8 mouse cellular contexts compared by ENCODE assay signal in the genomic region with DNA sequence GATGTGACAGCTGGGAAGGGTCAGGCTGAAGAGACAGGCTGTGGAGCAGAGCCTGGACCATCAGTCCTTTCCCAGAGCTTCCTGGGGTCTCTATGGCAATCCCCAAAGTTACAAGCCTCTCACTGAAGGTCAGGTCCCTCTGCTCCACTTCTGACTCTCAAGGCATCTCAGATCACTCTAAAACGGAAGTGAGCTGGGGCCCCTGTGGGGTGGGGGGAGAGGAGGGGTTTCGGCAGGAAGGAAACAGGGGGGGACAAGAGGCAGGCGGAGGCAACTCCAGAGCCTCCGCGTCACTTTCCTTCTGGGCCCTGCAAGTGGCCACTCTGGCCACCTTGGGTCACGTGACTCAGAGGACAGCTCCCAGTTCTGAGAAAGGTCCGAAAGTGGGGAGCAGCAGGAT. TPM values are rescaled to one million over a fixed set of nuclear protein-coding genes. Genes with fewer than 3 reads are reported as not detected.
DNase-seq lines count a peak whose midpoint lies in the region; ATAC-seq lines count a peak whose summit lies in the region.

No protein-coding gene starts in this region.

- 35% methylated on average over 7 of the region's 7 CpGs for WGBS in forebrain, embryonic 10.5 days
- 50% methylated on average over 7 of the region's 7 CpGs for WGBS in forebrain, embryonic 12.5 days
- 27% methylated on average over 7 of the region's 7 CpGs for WGBS in heart, embryonic 14.5 days
- WGBS in limb, embryonic 11.5 days, result 9% methylated on average over 7 of the region's 7 CpGs

- H3K27me3 ChIP-seq in forebrain, embryonic 10.5 days (ENCODE audit: poor library complexity, severe bottlenecking), result peaks cover 12% of the 10 kb centered on the region; the same call in 1 of the 2 replicates
- H3K27me3 ChIP-seq in forebrain, embryonic 12.5 days, result no peaks in the 10 kb centered on the region
- H3K27me3 ChIP-seq in heart, embryonic 14.5 days (ENCODE audit: control insufficient read depth, insufficient read depth, low read length), result no peaks in the 10 kb centered on the region
- no peaks in the 10 kb centered on the region for H3K27me3 ChIP-seq in limb, embryonic 11.5 days (ENCODE audit: control insufficient read depth, insufficient read depth, low read length)

- no peaks in the 10 kb centered on the region for H3K9me3 ChIP-seq in forebrain, embryonic 10.5 days
- no peaks in the 10 kb centered on the region for H3K9me3 ChIP-seq in forebrain, embryonic 12.5 days
- no peaks in the 10 kb centered on the region for H3K9me3 ChIP-seq in heart, embryonic 14.5 days (ENCODE audit: control insufficient read depth, low read length)
- H3K9me3 ChIP-seq in limb, embryonic 11.5 days (ENCODE audit: control insufficient read depth, low read length), result no peaks in the 10 kb centered on the region

- no peak overlapping the region; the same call in 1 of the 2 replicates for H3K4me2 ChIP-seq in forebrain, embryonic 12.5 days
- H3K4me2 ChIP-seq in heart, embryonic 14.5 days (ENCODE audit: low read length), result peak overlapping the region; percentile 28; the same call in 1 of the 2 replicates
- H3K4me2 ChIP-seq in limb, embryonic 11.5 days (ENCODE audit: low read depth, severe bottlenecking), result peak overlapping the region; percentile 29

- no peak for DNase-seq in forebrain, embryonic 10.5 days (ENCODE audit: extremely low spot score, low spot score)
- peak; percentile 64 for DNase-seq in limb, embryonic 11.5 days (ENCODE audit: low spot score)
- no peak for DNase-seq in right cerebral cortex, adult 2 months (ENCODE audit: low spot score in 2 of 2)
- DNase-seq in left cerebral cortex, postnatal 36 days (ENCODE audit: low spot score in 2 of 2), result no peak
- DNase-seq in frontal cortex, postnatal 10 days (ENCODE audit: low spot score in 2 of 2), result no peak

- no peak for ATAC-seq in forebrain, embryonic 12.5 days (ENCODE audit: low FRiP score)
- ATAC-seq in heart, embryonic 14.5 days (ENCODE audit: insufficient number of reproducible peaks, insufficient read depth, low FRiP score, low read depth), result peak; percentile 36; the same call in 1 of the 2 replicates
- ATAC-seq in limb, embryonic 11.5 days (ENCODE audit: insufficient number of reproducible peaks, low FRiP score, low TSS enrichment, low read depth), result no peak
- peak; percentile 32; the same call in 1 of the 2 replicates for ATAC-seq in monocyte, adult 5-6 weeks (replicated peaks; ENCODE audit: insufficient number of reproducible peaks, low FRiP score, low TSS enrichment, poor library complexity, severe bottlenecking)

- peak overlapping the region; percentile 63 for H3K27ac ChIP-seq in forebrain, embryonic 10.5 days
- H3K27ac ChIP-seq in forebrain, embryonic 12.5 days, result no peak overlapping the region
- peak overlapping the region; percentile 65 to 67 for H3K27ac ChIP-seq in heart, embryonic 14.5 days (replicated peaks in 1 of 2; ENCODE audit: control insufficient read depth in 1 of 2, insufficient read depth in 1 of 2, low read depth in 2 of 2, low read length in 2 of 2)
- peak overlapping the region; percentile 52 for H3K27ac ChIP-seq in limb, embryonic 11.5 days (replicated peaks; ENCODE audit: low read depth, low read length)

- H3K9ac ChIP-seq in forebrain, embryonic 12.5 days, result no peak overlapping the region
- peak overlapping the region; percentile 8; the same call in 1 of the 2 replicates for H3K9ac ChIP-seq in heart, embryonic 14.5 days (ENCODE audit: low read length)
- peak overlapping the region; percentile 43 for H3K9ac ChIP-seq in limb, embryonic 11.5 days (ENCODE audit: low read length)

- peaks cover 29% of the 10 kb centered on the region for H3K4me1 ChIP-seq in forebrain, embryonic 10.5 days
- no peaks in the 10 kb centered on the region for H3K4me1 ChIP-seq in forebrain, embryonic 12.5 days
- peaks cover 0 to 10% of the 10 kb centered on the region in 2 experiments; a peak in 2 of 4 replicates for H3K4me1 ChIP-seq in heart, embryonic 14.5 days (ENCODE audit: control insufficient read depth in 2 of 2, insufficient read depth in 2 of 2, low read length in 2 of 2)
- H3K4me1 ChIP-seq in limb, embryonic 11.5 days (ENCODE audit: control insufficient read depth, insufficient read depth, low read length), result peaks cover 11% of the 10 kb centered on the region

- H3K36me3 ChIP-seq in forebrain, embryonic 10.5 days (replicated peaks), result peaks cover 36% of the 10 kb centered on the region
- H3K36me3 ChIP-seq in forebrain, embryonic 12.5 days (replicated peaks), result peaks cover 35% of the 10 kb centered on the region
- H3K36me3 ChIP-seq in heart, embryonic 14.5 days (ENCODE audit: control insufficient read depth, insufficient read depth, low read length), result peaks cover 67% of the 10 kb centered on the region
- H3K36me3 ChIP-seq in limb, embryonic 11.5 days (ENCODE audit: control insufficient read depth, insufficient read depth, low read length), result 0 out of 2 replicates have a peak, but pooled peaks cover 2% of the 10 kb centered on the region

- intact Hi-C loops in left cerebral cortex, postnatal 36 days (cut with DNase I), result no loop called here

- no peak overlapping the region for H3K4me3 ChIP-seq in forebrain, embryonic 10.5 days
- H3K4me3 ChIP-seq in forebrain, embryonic 12.5 days (replicated peaks), result no peak overlapping the region
- no peak overlapping the region for H3K4me3 ChIP-seq in heart, embryonic 14.5 days (ENCODE audit: control insufficient read depth in 1 of 2, insufficient read depth in 1 of 2, low read depth in 1 of 2, low read length in 2 of 2)
- no peak overlapping the region for H3K4me3 ChIP-seq in limb, embryonic 11.5 days (ENCODE audit: low read depth, low read length)

RNA-seq across cellular contexts. Expression of gene Lgals9, which starts 38.6 kb away (rescaled TPM):
- 2.0 and 2.6 TPM in 2 replicates for polyA plus RNA-seq in forebrain, embryonic 10.5 days (2016; fragmentation: Nextera tagmentation; extraction: Ambion mirVana)
- polyA plus RNA-seq in forebrain, embryonic 12.5 days (2016; fragmentation: Nextera tagmentation; extraction: Ambion mirVana), result 4.8 and 5.7 TPM in 2 replicates
- 63.4 and 65.2 TPM in 2 replicates for polyA plus RNA-seq in heart, embryonic 14.5 days (2014; fragmentation: Nextera tagmentation; extraction: Ambion mirVana)
- polyA plus RNA-seq in limb, embryonic 11.5 days (2014; fragmentation: Nextera tagmentation; extraction: Ambion mirVana), result 2.7 and 2.9 TPM in 2 replicates
- total RNA-seq in monocyte, adult 5-6 weeks (2017), result 23.7 to 36.3 TPM (median 30.3 TPM) in 3 replicates
- total RNA-seq in left cerebral cortex, postnatal 36 days (2021), result 1 to 10 TPM; 4.6 to 5.4 TPM

Comparison
In these comparisons a context has a peak if more than half of its experiments do, and no peak if none do; other contexts are left out.
1. ATAC-seq: peak in heart, embryonic 14.5 days (single experiment) and monocyte, adult 5-6 weeks (single experiment); none in forebrain, embryonic 12.5 days (single experiment) and limb, embryonic 11.5 days (single experiment).